Mouse (Mus musculus): ENCODE data around the gene Rbbp4. TPM values are rescaled to one million over a fixed set of nuclear protein-coding genes. Genes with fewer than 3 reads are reported as not detected.

Gene Rbbp4
- polyA plus RNA-seq, 1 experiment: 20.5 TPM

- no peaks in the 10 kb centered on the region for H3K9me3 ChIP-seq
- H3K27me3 ChIP-seq (replicated peaks): no peaks in the 10 kb centered on the region
- H3K4me3 ChIP-seq (replicated peaks): peak overlapping the region; percentile 93
- H3K36me3 ChIP-seq (replicated peaks; ENCODE audit: low read length): peaks cover 48% of the 10 kb centered on the region
- no peak for TF ChIP-seq GATA1 (IDR thresholded peaks at IDR 0.05; ENCODE audit: borderline replicate concordance, low read length)
- TF ChIP-seq FLI1 (IDR thresholded peaks at IDR 0.05; ENCODE audit: low read length): no peak
- peaks cover 67% of the 10 kb centered on the region for H3K4me1 ChIP-seq
These were observed 424 bp downstream of the Rbbp4 start for GRCm38 (mm10) chr4:129334677-129335215.

- TF ChIP-seq FLI1 (IDR thresholded peaks at IDR 0.05; ENCODE audit: low read length): no peak
- no peak for TF ChIP-seq GATA1 (IDR thresholded peaks at IDR 0.05; ENCODE audit: borderline replicate concordance, low read length)
- Histone ChIP-seq H3K4me3 (replicated peaks) (no peak overlapping the region), H3K36me3 (replicated peaks; ENCODE audit: low read length) (peaks cover 55% of the 10 kb centered on the region), H3K4me1 (peaks cover 50% of the 10 kb centered on the region), H3K27me3 (replicated peaks) (no peaks in the 10 kb centered on the region), H3K9me3 (no peaks in the 10 kb centered on the region)
These were observed 2.3 kb downstream of the Rbbp4 start for GRCm38 (mm10) chr4:129332846-129333245.

GRCm38 (mm10) chr4:129326191-129326590 is 9.0 kb downstream of the Rbbp4 start:
- Histone ChIP-seq H3K27me3 (replicated peaks) (no peaks in the 10 kb centered on the region), H3K36me3 (replicated peaks; ENCODE audit: low read length) (peaks cover 90% of the 10 kb centered on the region), H3K9me3 (no peaks in the 10 kb centered on the region)

GRCm38 (mm10) chr4:129324756-129325155 is 10.4 kb downstream of the Rbbp4 start:
- peaks cover 89% of the 10 kb centered on the region for H3K36me3 ChIP-seq (replicated peaks; ENCODE audit: low read length)
- H3K27me3 ChIP-seq (replicated peaks): no peaks in the 10 kb centered on the region
- no peaks in the 10 kb centered on the region for H3K9me3 ChIP-seq
- no peak for TF ChIP-seq GATA1 (IDR thresholded peaks at IDR 0.05; ENCODE audit: borderline replicate concordance, low read length)
- TF ChIP-seq FLI1 (IDR thresholded peaks at IDR 0.05; ENCODE audit: low read length): no peak
- no peak overlapping the region for H3K4me3 ChIP-seq (replicated peaks)
- peaks cover 13% of the 10 kb centered on the region; the same call in 1 of the 2 replicates for H3K4me1 ChIP-seq

More at GRCm38 (mm10) chr4:129326191-129326590, 9.0 kb downstream of the Rbbp4 start:
- no peak for TF ChIP-seq FLI1 (IDR thresholded peaks at IDR 0.05; ENCODE audit: low read length)
- no peak for TF ChIP-seq GATA1 (IDR thresholded peaks at IDR 0.05; ENCODE audit: borderline replicate concordance, low read length)
- H3K4me1 ChIP-seq: peaks cover 22% of the 10 kb centered on the region
- no peak overlapping the region for H3K4me3 ChIP-seq (replicated peaks)

GRCm38 (mm10) chr4:129323491-129323890 is 11.7 kb downstream of the Rbbp4 start:
- Histone ChIP-seq H3K9me3 (no peaks in the 10 kb centered on the region), H3K4me3 (replicated peaks) (no peak overlapping the region), H3K4me1 (peaks cover 13% of the 10 kb centered on the region; the same call in 1 of the 2 replicates), H3K27me3 (replicated peaks) (no peaks in the 10 kb centered on the region), H3K36me3 (replicated peaks; ENCODE audit: low read length) (peaks cover 89% of the 10 kb centered on the region)
- TF ChIP-seq FLI1 (IDR thresholded peaks at IDR 0.05; ENCODE audit: low read length) (no peak), GATA1 (IDR thresholded peaks at IDR 0.05; ENCODE audit: borderline replicate concordance, low read length) (no peak)

GRCm38 (mm10) chr4:129322042-129322441 is 13.1 kb downstream of the Rbbp4 start:
- no peak overlapping the region for H3K4me3 ChIP-seq (replicated peaks)
- no peak for TF ChIP-seq FLI1 (IDR thresholded peaks at IDR 0.05; ENCODE audit: low read length)
- TF ChIP-seq GATA1 (IDR thresholded peaks at IDR 0.05; ENCODE audit: borderline replicate concordance, low read length): no peak
- peaks cover 13% of the 10 kb centered on the region; the same call in 1 of the 2 replicates for H3K4me1 ChIP-seq
- peaks cover 89% of the 10 kb centered on the region for H3K36me3 ChIP-seq (replicated peaks; ENCODE audit: low read length)
- H3K27me3 ChIP-seq (replicated peaks): no peaks in the 10 kb centered on the region
- H3K9me3 ChIP-seq: no peaks in the 10 kb centered on the region

- Histone ChIP-seq H3K9me3 (no peaks in the 10 kb centered on the region), H3K4me3 (replicated peaks) (no peak overlapping the region), H3K36me3 (replicated peaks; ENCODE audit: low read length) (peaks cover 87% of the 10 kb centered on the region), H3K4me1 (peaks cover 8% of the 10 kb centered on the region; the same call in 1 of the 2 replicates), H3K27me3 (replicated peaks) (no peaks in the 10 kb centered on the region)
- no peak for TF ChIP-seq FLI1 (IDR thresholded peaks at IDR 0.05; ENCODE audit: low read length)
- no peak for TF ChIP-seq GATA1 (IDR thresholded peaks at IDR 0.05; ENCODE audit: borderline replicate concordance, low read length)
These were observed 14.3 kb downstream of the Rbbp4 start for GRCm38 (mm10) chr4:129320876-129321275.

- Histone ChIP-seq H3K4me1 (no peaks in the 10 kb centered on the region), H3K9me3 (no peaks in the 10 kb centered on the region), H3K4me3 (replicated peaks) (no peak overlapping the region), H3K36me3 (replicated peaks; ENCODE audit: low read length) (peaks cover 93% of the 10 kb centered on the region), H3K27me3 (replicated peaks) (no peaks in the 10 kb centered on the region)
- TF ChIP-seq GATA1 (IDR thresholded peaks at IDR 0.05; ENCODE audit: borderline replicate concordance, low read length) (no peak), FLI1 (IDR thresholded peaks at IDR 0.05; ENCODE audit: low read length) (no peak)
These were observed 21.3 kb downstream of the Rbbp4 start for GRCm38 (mm10) chr4:129313886-129314285.

GRCm38 (mm10) chr4:129307936-129308335 is 27.2 kb downstream of the Rbbp4 start:
- Histone ChIP-seq H3K4me3 (replicated peaks) (no peak overlapping the region), H3K36me3 (replicated peaks; ENCODE audit: low read length) (peaks cover 70% of the 10 kb centered on the region), H3K4me1 (peaks cover 18% of the 10 kb centered on the region), H3K9me3 (no peaks in the 10 kb centered on the region), H3K27me3 (replicated peaks) (no peaks in the 10 kb centered on the region)
- TF ChIP-seq FLI1 (IDR thresholded peaks at IDR 0.05; ENCODE audit: low read length) (no peak), GATA1 (IDR thresholded peaks at IDR 0.05; ENCODE audit: borderline replicate concordance, low read length) (no peak)

- Histone ChIP-seq H3K36me3 (replicated peaks; ENCODE audit: low read length) (peaks cover 38% of the 10 kb centered on the region), H3K4me1 (peaks cover 18% of the 10 kb centered on the region), H3K9me3 (peaks cover 7% of the 10 kb centered on the region), H3K4me3 (replicated peaks) (no peak overlapping the region), H3K27me3 (replicated peaks) (no peaks in the 10 kb centered on the region)
- TF ChIP-seq GATA1 (IDR thresholded peaks at IDR 0.05; ENCODE audit: borderline replicate concordance, low read length): no peak
- no peak for TF ChIP-seq FLI1 (IDR thresholded peaks at IDR 0.05; ENCODE audit: low read length)
These were observed 30.9 kb downstream of the Rbbp4 start for GRCm38 (mm10) chr4:129304306-129304705.

Data from megakaryocyte, embryonic 14.5 days (primary cell).